Mouse (Mus musculus) cerebellum, postnatal 25 days (tissue): ENCODE measurements around the gene Gm28897.
"Not testable (repeated sequence)": the region's sequence is repeated elsewhere in the genome, so short reads cannot be mapped to it uniquely, and the experiment has no call there.

Experiments
- DNase-seq, 2 experiments: peaks; one replicate each; pipeline ENCODE4 v3.0.0; 2021; ENCODE audit warnings: mixed read lengths in 2 of 2

The Gm28897 gene

GRCm38 (mm10) chrY:80926695-80927094, at the start of gene Gm28897:
Gene Gm28897, plus strand, starts transcription at chrY:80926995.
- DNase-seq = not testable (repeated sequence)
